Mouse (Mus musculus): Measurements from ENCODE around the gene Zfp950.

DNA sequence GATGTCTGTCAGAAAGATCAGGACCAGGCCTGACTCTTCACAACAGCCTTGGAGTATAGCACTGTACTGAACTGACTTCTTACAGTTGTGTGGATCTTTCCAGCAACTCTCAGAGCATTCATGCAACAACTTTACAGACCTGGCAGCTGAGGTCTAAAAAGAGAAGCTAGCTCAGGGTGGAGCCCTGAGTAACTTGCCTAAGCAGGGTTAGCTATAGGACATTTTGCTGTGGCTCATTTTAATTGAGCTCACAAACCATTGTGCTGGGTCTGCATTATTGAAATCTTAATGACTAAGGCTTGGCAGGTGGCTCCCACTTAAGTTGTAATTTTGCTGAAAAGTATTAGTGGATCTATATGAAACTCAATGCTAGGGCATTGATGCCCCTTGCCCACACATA, 88.6 kb downstream of the Zfp950 start:
- no peak for TF ChIP-seq CTCF (IDR thresholded peaks at IDR 0.05; ENCODE audit: low read depth, low read length)
- no peak for TF ChIP-seq POLR2A (IDR thresholded peaks at IDR 0.05; ENCODE audit: extremely low read depth, insufficient read depth, low read length)

Measured in liver, adult 2 months (tissue).